Mouse (Mus musculus): ENCODE data around the gene Slc36a1. TPM values are rescaled to one million over a fixed set of nuclear protein-coding genes. Genes with fewer than 3 reads are reported as not detected.

Slc36a1 gene
- polyA plus RNA-seq, 2 experiments, result 1.7 to 7.9 TPM

DNA sequence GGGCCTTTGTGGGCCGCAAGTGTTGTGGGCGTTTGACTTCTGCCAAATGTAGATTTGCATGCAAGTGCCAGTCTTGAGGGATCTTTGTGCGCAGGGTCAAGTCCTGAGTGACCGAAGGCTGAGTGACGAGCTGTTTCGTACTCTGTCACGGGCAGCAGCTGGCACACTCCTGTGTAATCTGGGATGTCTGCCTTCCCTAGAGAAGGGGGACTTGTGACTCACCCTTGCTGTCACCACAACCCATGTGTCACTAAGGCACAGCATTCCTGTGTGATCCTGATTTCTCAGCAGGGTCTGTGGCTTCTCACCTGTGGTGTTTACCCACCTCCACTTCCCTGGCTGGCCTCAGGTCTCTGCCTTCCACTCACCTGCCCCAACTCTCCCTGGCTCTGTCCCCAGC lies 13.7 kb downstream of the Slc36a1 start:
- H3K36me3 ChIP-seq (replicated peaks; ENCODE audit: control insufficient read depth, insufficient read depth, low read depth), result no peaks in the 10 kb centered on the region; the same call in 1 of the 2 replicates
- no peak overlapping the region for H3K9ac ChIP-seq (replicated peaks)
- 0 out of 2 replicates have a peak overlapping the region, but pooled peaks have one; percentile 6 for H3K4me2 ChIP-seq (ENCODE audit: low read depth)
- no peak for TF ChIP-seq EP300 (IDR thresholded peaks at IDR 0.05; ENCODE audit: low read depth)
- no peak for TF ChIP-seq CTCF (IDR thresholded peaks at IDR 0.05; ENCODE audit: low read depth)
- no peaks in the 10 kb centered on the region for H3K27me3 ChIP-seq (ENCODE audit: control insufficient read depth, insufficient read depth, low read length)
- WGBS (ENCODE audit: insufficient replicate concordance), result 71% methylated on average over 7 of the region's 7 CpGs
- no peak overlapping the region for H3K27ac ChIP-seq
- peak; percentile 31; the same call in 1 of the 2 replicates for ATAC-seq (ENCODE audit: insufficient read depth)
- H3K4me3 ChIP-seq (ENCODE audit: insufficient read depth in 1 of 2, low read depth in 2 of 2, low read length in 2 of 2), result no peak overlapping the region
- peaks cover 0 to 11% of the 10 kb centered on the region in 2 experiments; a peak in 2 of 4 replicates for H3K4me1 ChIP-seq (replicated peaks; ENCODE audit: control insufficient read depth in 2 of 2, insufficient read depth in 2 of 2, low read length in 1 of 2)
- DNase-seq (ENCODE audit: low read depth in 3 of 3, low spot score in 3 of 3), result no peak
- no peaks in the 10 kb centered on the region for H3K9me3 ChIP-seq (ENCODE audit: control insufficient read depth, low read length)

DNA sequence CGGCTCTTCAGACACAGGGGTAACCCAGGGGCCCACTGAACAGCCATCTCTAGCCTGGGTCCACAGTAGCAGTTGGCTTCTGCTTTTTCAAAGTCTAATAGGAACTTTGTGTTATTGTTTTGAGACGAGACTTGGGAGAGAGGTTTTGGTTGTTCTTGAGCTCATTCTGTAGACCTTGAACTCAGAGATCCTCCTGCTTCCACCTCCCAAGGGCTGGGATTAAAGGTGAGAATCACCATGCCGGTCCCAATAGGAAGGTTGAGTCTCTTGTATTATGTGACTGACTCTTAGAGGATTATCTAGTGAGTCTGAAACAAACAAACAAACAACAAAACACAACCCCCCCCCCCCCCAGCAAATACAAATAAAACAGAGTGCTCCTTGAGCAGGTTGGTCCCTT lies 14.3 kb downstream of the Slc36a1 start:
- Histone ChIP-seq H3K4me3 (ENCODE audit: insufficient read depth in 1 of 2, low read depth in 2 of 2, low read length in 2 of 2) (no peak overlapping the region), H3K36me3 (replicated peaks; ENCODE audit: control insufficient read depth, insufficient read depth, low read depth) (no peaks in the 10 kb centered on the region), H3K4me1 (replicated peaks; ENCODE audit: control insufficient read depth in 2 of 2, insufficient read depth in 2 of 2, low read length in 1 of 2) (peaks cover 0 to 9% of the 10 kb centered on the region in 2 experiments; a peak in 2 of 4 replicates), H3K4me2 (ENCODE audit: low read depth) (no peak overlapping the region), H3K27me3 (ENCODE audit: control insufficient read depth, insufficient read depth, low read length) (no peaks in the 10 kb centered on the region), H3K27ac (no peak overlapping the region), H3K9ac (replicated peaks) (no peak overlapping the region), H3K9me3 (ENCODE audit: control insufficient read depth, low read length) (no peaks in the 10 kb centered on the region)
- ATAC-seq (ENCODE audit: insufficient read depth), result no peak
- TF ChIP-seq EP300 (IDR thresholded peaks at IDR 0.05; ENCODE audit: low read depth) (no peak), CTCF (IDR thresholded peaks at IDR 0.05; ENCODE audit: low read depth) (no peak)
- WGBS (ENCODE audit: insufficient replicate concordance), result 59% methylated on average over 3 of the region's 3 CpGs
- DNase-seq (ENCODE audit: low read depth in 3 of 3, low spot score in 3 of 3), result no peak

DNA sequence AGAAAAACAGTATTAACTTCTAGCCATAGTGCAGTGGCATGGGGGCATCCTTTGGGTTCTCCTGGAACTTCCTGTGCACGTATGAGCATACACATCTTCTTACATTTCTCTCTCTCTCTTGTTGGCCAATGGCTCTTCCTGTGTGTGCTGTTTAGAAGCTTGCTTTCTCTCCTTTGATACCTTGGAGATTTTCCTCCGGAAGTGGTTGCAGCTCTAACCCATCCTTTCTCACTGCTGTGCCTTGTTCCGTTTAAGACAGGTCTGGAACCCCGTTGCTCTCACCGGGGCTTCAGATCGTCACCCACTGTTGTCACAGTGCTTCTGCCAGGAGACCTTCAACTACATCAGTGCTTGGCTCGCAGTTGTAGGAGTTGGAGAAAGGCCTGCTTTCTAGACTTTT lies 17.2 kb downstream of the Slc36a1 start:
- Histone ChIP-seq H3K27ac (no peak overlapping the region), H3K36me3 (replicated peaks; ENCODE audit: control insufficient read depth, insufficient read depth, low read depth) (no peaks in the 10 kb centered on the region; the same call in 1 of the 2 replicates), H3K27me3 (ENCODE audit: control insufficient read depth, insufficient read depth, low read length) (no peaks in the 10 kb centered on the region), H3K9me3 (ENCODE audit: control insufficient read depth, low read length) (no peaks in the 10 kb centered on the region), H3K4me2 (ENCODE audit: low read depth) (no peak overlapping the region), H3K4me1 (replicated peaks; ENCODE audit: control insufficient read depth in 2 of 2, insufficient read depth in 2 of 2, low read length in 1 of 2) (no peaks in the 10 kb centered on the region; a peak in 1 of 4 replicates), H3K4me3 (ENCODE audit: insufficient read depth in 1 of 2, low read depth in 2 of 2, low read length in 2 of 2) (no peak overlapping the region), H3K9ac (replicated peaks) (no peak overlapping the region)
- DNase-seq (ENCODE audit: low read depth in 3 of 3, low spot score in 3 of 3) (no peak), ATAC-seq (ENCODE audit: insufficient read depth) (no peak)
- TF ChIP-seq CTCF (IDR thresholded peaks at IDR 0.05; ENCODE audit: low read depth), result no peak
- no peak for TF ChIP-seq EP300 (IDR thresholded peaks at IDR 0.05; ENCODE audit: low read depth)
- WGBS (ENCODE audit: insufficient replicate concordance), result 73% methylated on average over 7 of the region's 7 CpGs

DNA sequence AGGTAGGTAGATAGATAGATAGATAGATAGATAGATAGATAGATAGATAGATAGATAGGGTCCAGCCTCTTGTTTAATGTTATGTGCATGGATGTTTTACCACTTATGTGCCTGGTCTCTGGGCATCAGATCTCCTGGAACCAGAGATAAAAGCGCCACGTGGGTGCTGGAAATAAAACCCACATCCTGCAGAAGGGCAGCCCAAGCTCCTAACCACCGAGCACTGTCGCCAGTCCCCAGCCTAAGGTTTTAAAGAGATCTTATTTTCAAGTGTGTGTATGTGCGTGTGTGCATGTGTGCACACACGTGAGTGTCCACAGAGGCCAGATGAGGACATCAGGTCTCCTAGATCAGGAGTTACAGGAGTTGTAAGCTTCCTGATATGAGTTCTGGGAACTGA lies 26.9 kb downstream of the Slc36a1 start:
- Histone ChIP-seq H3K9ac (replicated peaks) (no peak overlapping the region), H3K27me3 (ENCODE audit: control insufficient read depth, insufficient read depth, low read length) (no peaks in the 10 kb centered on the region), H3K27ac (no peak overlapping the region), H3K4me3 (ENCODE audit: insufficient read depth in 1 of 2, low read depth in 2 of 2, low read length in 2 of 2) (no peak overlapping the region), H3K36me3 (replicated peaks; ENCODE audit: control insufficient read depth, insufficient read depth, low read depth) (no peaks in the 10 kb centered on the region; the same call in 1 of the 2 replicates), H3K9me3 (ENCODE audit: control insufficient read depth, low read length) (no peaks in the 10 kb centered on the region), H3K4me1 (replicated peaks; ENCODE audit: control insufficient read depth in 2 of 2, insufficient read depth in 2 of 2, low read length in 1 of 2) (no peaks in the 10 kb centered on the region), H3K4me2 (ENCODE audit: low read depth) (no peak overlapping the region)
- no peak for DNase-seq (ENCODE audit: low read depth in 3 of 3, low spot score in 3 of 3)
- no peak for ATAC-seq (ENCODE audit: insufficient read depth)
- 37% methylated on average over 6 of the region's 6 CpGs for WGBS (ENCODE audit: insufficient replicate concordance)
- no peak for TF ChIP-seq CTCF (IDR thresholded peaks at IDR 0.05; ENCODE audit: low read depth)
- TF ChIP-seq EP300 (IDR thresholded peaks at IDR 0.05; ENCODE audit: low read depth), result no peak

DNA sequence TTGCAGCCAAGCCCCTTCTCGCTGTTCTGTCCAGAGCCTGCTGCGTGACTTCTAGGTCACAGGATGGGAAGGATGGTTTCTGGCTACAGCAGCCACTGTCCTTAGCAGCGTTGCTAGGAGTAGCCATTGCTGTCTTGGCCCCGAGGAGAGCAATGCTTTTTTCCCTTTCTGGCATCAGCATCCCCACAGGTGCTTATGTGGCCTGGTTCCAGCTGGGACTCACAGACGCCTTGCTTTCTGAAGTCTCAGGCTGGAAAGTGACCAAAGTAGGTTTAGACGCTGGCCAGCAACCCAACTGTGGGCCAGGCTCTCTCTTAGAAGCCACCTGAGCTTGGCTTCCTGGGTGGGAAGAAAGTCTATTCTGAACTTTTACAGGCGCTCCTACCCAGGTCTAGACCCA lies 30.1 kb downstream of the Slc36a1 start:
- TF ChIP-seq CTCF (IDR thresholded peaks at IDR 0.05; ENCODE audit: low read depth) (no peak), EP300 (IDR thresholded peaks at IDR 0.05; ENCODE audit: low read depth) (no peak)
- H3K36me3 ChIP-seq (replicated peaks; ENCODE audit: control insufficient read depth, insufficient read depth, low read depth), result no peaks in the 10 kb centered on the region; the same call in 1 of the 2 replicates
- no peaks in the 10 kb centered on the region for H3K9me3 ChIP-seq (ENCODE audit: control insufficient read depth, low read length)
- ATAC-seq (ENCODE audit: insufficient read depth), result no peak
- H3K4me1 ChIP-seq (replicated peaks; ENCODE audit: control insufficient read depth in 2 of 2, insufficient read depth in 2 of 2, low read length in 1 of 2), result no peaks in the 10 kb centered on the region
- WGBS (ENCODE audit: insufficient replicate concordance), result 65% methylated on average over 7 of the region's 7 CpGs
- no peaks in the 10 kb centered on the region for H3K27me3 ChIP-seq (ENCODE audit: control insufficient read depth, insufficient read depth, low read length)
- DNase-seq (ENCODE audit: low read depth in 3 of 3, low spot score in 3 of 3), result no peak
- H3K4me2 ChIP-seq (ENCODE audit: low read depth), result no peak overlapping the region
- no peak overlapping the region for H3K9ac ChIP-seq (replicated peaks)
- no peak overlapping the region for H3K27ac ChIP-seq
- H3K4me3 ChIP-seq (ENCODE audit: insufficient read depth in 1 of 2, low read depth in 2 of 2, low read length in 2 of 2), result no peak overlapping the region
